Mouse (Mus musculus) MEL (cell line): ENCODE measurements at regions not wholly inside any gene's neighbourhood (a gene's known extent, or its start where the extent isn't known, plus 50 kb on each side); places are given as distances from the start of the nearest gene placed in this dataset.

Experiments
- DNase-seq: peaks from one replicate; pipeline ENCODE4 v3.0.0; 2011; ENCODE audit warnings: low read depth, low spot score
- H3K27ac ChIP-seq: 2 replicates; pipeline ENCODE4 v1.5.1; 2012; ENCODE audit warnings: low read depth, mild to moderate bottlenecking, control low read depth, low read length, moderate library complexity; ENCODE audit not compliant: control insufficient read depth
- H3K27me3 ChIP-seq, 2 experiments: fragments of 150-350 bp in 1 of 2; sonication (generic) in 1 of 2; 2 replicates each; pipeline ENCODE4 v1.6.1; 2012; ENCODE audit warnings: low read length in 2 of 2, mild to moderate bottlenecking in 2 of 2, improper control_type of control experiment in 1 of 2, moderate library complexity in 1 of 2; ENCODE audit not compliant: insufficient read depth in 2 of 2, control insufficient read depth in 1 of 2
- H3K36me3 ChIP-seq, 2 experiments: 2 replicates each; pipeline ENCODE4 v1.6.1; 2012 to 2014; ENCODE audit warnings: low read length in 2 of 2, improper control_type of control experiment in 1 of 2, inconsistent platforms in 1 of 2, mild to moderate bottlenecking in 1 of 2; ENCODE audit not compliant: insufficient read depth in 2 of 2, control insufficient read depth in 1 of 2
- H3K4me1 ChIP-seq, 2 experiments: fragments of 150-350 bp in 1 of 2; sonication (generic) in 1 of 2; 2 replicates each; pipeline ENCODE4 v1.6.1; 2012; ENCODE audit warnings: low read length in 2 of 2, improper control_type of control experiment in 1 of 2, mild to moderate bottlenecking in 1 of 2; ENCODE audit not compliant: insufficient read depth in 2 of 2, control insufficient read depth in 1 of 2
- H3K4me3 ChIP-seq, 2 experiments: fragments of 150-350 bp in 1 of 2; sonication (generic) in 1 of 2; 2 replicates each; pipeline ENCODE4 v1.5.1; 2012; ENCODE audit warnings: low read depth in 2 of 2, low read length in 2 of 2, mild to moderate bottlenecking in 2 of 2, moderate library complexity in 2 of 2, control low read depth in 1 of 2, improper control_type of control experiment in 1 of 2; ENCODE audit not compliant: control insufficient read depth in 1 of 2, insufficient read depth in 1 of 2
- H3K79me2 ChIP-seq: 2 replicates; pipeline ENCODE4 v1.6.1; 2012; ENCODE audit warnings: mild to moderate bottlenecking, low read length, moderate library complexity; ENCODE audit not compliant: control insufficient read depth, poor library complexity, insufficient read depth
- H3K9ac ChIP-seq: 2 replicates; pipeline ENCODE4 v1.6.1; 2012; ENCODE audit warnings: low read depth, mild to moderate bottlenecking, control low read depth, low read length, moderate library complexity; ENCODE audit not compliant: control insufficient read depth, poor library complexity, severe bottlenecking
- H3K9me3 ChIP-seq: fragments of 150-350 bp; sonication (generic); replicated peaks from 2 replicates; pipeline ENCODE4 v1.6.1; 2012; ENCODE audit warnings: mild to moderate bottlenecking, low read length, improper control_type of control experiment, moderate library complexity; ENCODE audit not compliant: insufficient read depth
- BHLHE40 ChIP-seq: IDR thresholded peaks from 2 replicates; pipeline ENCODE4 v1.6.1; 2012; ENCODE audit warnings: low read depth, mild to moderate bottlenecking, inconsistent platforms, low read length, improper control_type of control experiment, borderline replicate concordance
- CHD2 ChIP-seq: IDR thresholded peaks from 2 replicates; pipeline ENCODE4 v1.6.1; 2011; ENCODE audit warnings: low read length, improper control_type of control experiment
- CTCF ChIP-seq, 3 experiments: IDR thresholded peaks in 2 of 3; conservative IDR thresholded peaks in 1 of 3; 2 replicates each; pipeline ENCODE4 v1.5.1; 2011 to 2012; ENCODE audit warnings: low read length in 3 of 3, low read depth in 2 of 3, mild to moderate bottlenecking in 2 of 3, improper control_type of control experiment in 1 of 3, inconsistent platforms in 1 of 3, mixed read lengths in 1 of 3, moderate library complexity in 1 of 3; ENCODE audit not compliant: control insufficient read depth in 1 of 3, insufficient read depth in 1 of 3, poor library complexity in 1 of 3, severe bottlenecking in 1 of 3
- ELF1 ChIP-seq: IDR thresholded peaks from 2 replicates; pipeline ENCODE4 v1.6.1; 2014; ENCODE audit warnings: low read depth, mild to moderate bottlenecking, inconsistent platforms, low read length, improper control_type of control experiment, moderate library complexity
- EP300 ChIP-seq, 2 experiments: IDR thresholded peaks; 2 replicates each; pipeline ENCODE4 v1.6.1; 2011; ENCODE audit warnings: improper control_type of control experiment in 2 of 2, low read length in 2 of 2, low read depth in 1 of 2, mild to moderate bottlenecking in 1 of 2
- ETS1 ChIP-seq: IDR thresholded peaks from 2 replicates; pipeline ENCODE4 v1.6.1; 2012; ENCODE audit warnings: low read depth, mild to moderate bottlenecking, inconsistent platforms, low read length, improper control_type of control experiment, moderate library complexity
- HCFC1 ChIP-seq: IDR thresholded peaks from 2 replicates; pipeline ENCODE4 v1.6.1; 2012; ENCODE audit warnings: low read depth, mild to moderate bottlenecking, inconsistent platforms, low read length, improper control_type of control experiment, moderate library complexity
- MAX ChIP-seq: IDR thresholded peaks from 2 replicates; pipeline ENCODE4 v1.6.1; 2011; ENCODE audit warnings: low read length, improper control_type of control experiment
- MAZ ChIP-seq: IDR thresholded peaks from 2 replicates; pipeline ENCODE4 v1.6.1; 2012; ENCODE audit warnings: low read depth, mild to moderate bottlenecking, inconsistent platforms, low read length, improper control_type of control experiment
- MEF2A ChIP-seq: IDR thresholded peaks from 2 replicates; pipeline ENCODE4 v1.6.1; 2014; ENCODE audit warnings: low read depth, mild to moderate bottlenecking, inconsistent platforms, low read length, improper control_type of control experiment; ENCODE audit not compliant: poor library complexity, insufficient replicate concordance, severe bottlenecking; ENCODE audit errors: extremely low read depth
- MYC ChIP-seq: IDR thresholded peaks from 2 replicates; pipeline ENCODE4 v1.6.1; 2011; ENCODE audit warnings: low read depth, mild to moderate bottlenecking, low read length, improper control_type of control experiment, moderate library complexity
- POLR2A ChIP-seq, 2 experiments: IDR thresholded peaks; 2 replicates each; pipeline ENCODE4 v1.6.1; 2011 to 2012; ENCODE audit warnings: low read length in 2 of 2, mild to moderate bottlenecking in 2 of 2, control low read depth in 1 of 2, improper control_type of control experiment in 1 of 2, low read depth in 1 of 2, moderate library complexity in 1 of 2; ENCODE audit not compliant: control insufficient read depth in 1 of 2, insufficient read depth in 1 of 2, poor library complexity in 1 of 2
- POLR2AphosphoS5 ChIP-seq: IDR thresholded peaks from 2 replicates; pipeline ENCODE4 v1.6.1; 2012; ENCODE audit warnings: low read depth, borderline replicate concordance, mild to moderate bottlenecking, inconsistent platforms, low read length, moderate library complexity, mixed read lengths
- SMC3 ChIP-seq: IDR thresholded peaks from 2 replicates; pipeline ENCODE4 v1.6.1; 2011; ENCODE audit warnings: low read depth, low read length, improper control_type of control experiment
- TBP ChIP-seq: IDR thresholded peaks from 2 replicates; pipeline ENCODE4 v1.8.0; 2011; ENCODE audit warnings: low read depth, low read length, improper control_type of control experiment
- UBTF ChIP-seq: IDR thresholded peaks from 2 replicates; pipeline ENCODE4 v1.6.1; 2012; ENCODE audit warnings: low read depth, mild to moderate bottlenecking, inconsistent platforms, low read length, improper control_type of control experiment, moderate library complexity, borderline replicate concordance; ENCODE audit not compliant: insufficient read depth
- USF1 ChIP-seq: IDR thresholded peaks from 2 replicates; pipeline ENCODE4 v1.6.1; 2014; ENCODE audit warnings: low read depth, mild to moderate bottlenecking, inconsistent platforms, low read length, improper control_type of control experiment, moderate library complexity
- ZC3H11A ChIP-seq: IDR thresholded peaks from 2 replicates; pipeline ENCODE4 v1.6.1; 2012; ENCODE audit warnings: low read depth, mild to moderate bottlenecking, inconsistent platforms, low read length, improper control_type of control experiment
- ZKSCAN1 ChIP-seq: IDR thresholded peaks from 2 replicates; pipeline ENCODE4 v1.6.1; 2012; ENCODE audit warnings: low read depth, mild to moderate bottlenecking, inconsistent platforms, low read length, improper control_type of control experiment, moderate library complexity
- ZMIZ1 ChIP-seq: IDR thresholded peaks from 2 replicates; pipeline ENCODE4 v1.6.1; 2012; ENCODE audit warnings: low read depth, mild to moderate bottlenecking, inconsistent platforms, low read length, improper control_type of control experiment, moderate library complexity
- ZNF384 ChIP-seq: IDR thresholded peaks from 2 replicates; pipeline ENCODE4 v1.6.1; 2012; ENCODE audit warnings: low read depth, mild to moderate bottlenecking, inconsistent platforms, low read length, improper control_type of control experiment

DNA sequence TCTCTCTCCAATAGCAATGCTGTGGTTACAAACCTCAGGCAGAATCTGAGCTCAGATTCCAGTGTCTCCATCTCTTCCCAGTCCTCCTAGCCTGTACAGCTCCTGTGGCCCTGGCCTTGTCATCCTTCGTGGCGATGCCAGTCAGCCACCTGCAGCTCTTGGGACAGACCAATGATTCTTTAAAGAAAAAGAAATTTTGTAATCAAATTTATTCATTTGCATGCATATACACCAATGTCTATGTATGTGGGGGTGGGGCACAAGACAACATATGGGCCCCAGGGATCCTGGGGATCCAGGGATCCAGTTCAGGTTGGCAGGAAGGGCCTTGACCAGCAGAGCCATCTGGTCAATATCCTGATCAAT lies 57.4 kb downstream of the Irf2bpl start:
- Histone ChIP-seq H3K9me3 (no peaks in the 10 kb centered on the region), H3K79me2 (no peaks in the 10 kb centered on the region), H3K9ac (no peak overlapping the region), H3K4me3 (no peak overlapping the region), H3K27ac (no peak overlapping the region), H3K4me1 (peaks cover 14 to 26% of the 10 kb centered on the region in 2 experiments), H3K27me3 (no peaks in the 10 kb centered on the region), H3K36me3 (peaks cover 0 to 10% of the 10 kb centered on the region in 2 experiments; a peak in 2 of 4 replicates)
- TF ChIP-seq ZKSCAN1, result no peak
- TF ChIP-seq BHLHE40, result no peak
- no peak for TF ChIP-seq CTCF (IDR thresholded peaks at IDR 0.05 in 2 of 3, conservative IDR thresholded peaks at IDR 0.05 in 1 of 3; ENCODE audit: control insufficient read depth in 1 of 3, insufficient read depth in 1 of 3, low read depth in 2 of 3, low read length in 3 of 3, poor library complexity in 1 of 3, severe bottlenecking in 1 of 3)
- no peak for TF ChIP-seq CHD2
- TF ChIP-seq ETS1, result no peak
- no peak for TF ChIP-seq POLR2AphosphoS5
- TF ChIP-seq MAZ, result no peak
- DNase-seq, result no peak

DNA sequence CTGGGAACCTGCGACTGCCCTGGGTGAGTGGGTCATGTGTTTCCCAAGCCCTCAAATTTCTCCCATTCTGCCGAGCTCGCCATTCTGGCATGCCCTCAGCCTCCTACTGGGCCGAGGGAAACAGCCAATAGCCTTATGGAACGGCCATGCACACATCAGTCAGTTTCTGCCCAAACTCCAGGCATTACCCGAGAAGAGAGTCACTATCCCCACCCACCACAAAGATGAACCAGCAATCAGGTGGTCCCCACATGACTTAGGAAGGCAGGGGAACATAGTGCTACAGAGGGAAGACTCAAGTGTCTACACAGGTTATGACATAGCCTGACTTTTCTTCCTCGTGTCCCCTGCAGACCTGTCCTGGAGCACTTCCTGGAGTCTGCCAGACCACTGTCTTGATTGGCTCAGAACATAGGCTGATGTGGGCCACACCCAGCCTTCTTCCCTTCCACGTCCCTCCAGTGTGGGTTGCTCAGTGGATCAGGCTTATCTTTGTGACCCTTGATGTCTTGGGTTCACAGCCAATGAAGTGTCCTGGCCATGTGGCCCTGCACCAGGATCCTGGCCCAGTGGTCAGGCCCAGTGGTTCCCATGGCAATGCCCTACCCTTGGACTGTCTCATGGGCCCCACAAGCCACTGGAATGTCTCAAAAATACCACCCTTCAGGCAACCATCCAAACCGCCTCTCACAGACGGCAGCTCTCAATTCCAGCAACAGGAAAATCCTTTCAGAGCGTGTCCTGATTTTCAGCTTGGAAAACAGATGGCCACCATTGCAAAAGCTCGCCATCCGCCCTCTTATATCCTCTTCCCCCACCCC lies 58.0 kb downstream of the Irf2bpl start:
- Histone ChIP-seq H3K4me3 (no peak overlapping the region), H3K79me2 (no peaks in the 10 kb centered on the region), H3K4me1 (peaks cover 14 to 26% of the 10 kb centered on the region in 2 experiments), H3K27ac (no peak overlapping the region), H3K27me3 (no peaks in the 10 kb centered on the region), H3K36me3 (peaks cover 0 to 10% of the 10 kb centered on the region in 2 experiments; a peak in 2 of 4 replicates), H3K9ac (no peak overlapping the region), H3K9me3 (no peaks in the 10 kb centered on the region)
- peak; percentile 40; the same call in 1 of the 2 replicates for TF ChIP-seq ELF1
- TF ChIP-seq SMC3, result no peak
- peak; percentile 43 for DNase-seq

DNA sequence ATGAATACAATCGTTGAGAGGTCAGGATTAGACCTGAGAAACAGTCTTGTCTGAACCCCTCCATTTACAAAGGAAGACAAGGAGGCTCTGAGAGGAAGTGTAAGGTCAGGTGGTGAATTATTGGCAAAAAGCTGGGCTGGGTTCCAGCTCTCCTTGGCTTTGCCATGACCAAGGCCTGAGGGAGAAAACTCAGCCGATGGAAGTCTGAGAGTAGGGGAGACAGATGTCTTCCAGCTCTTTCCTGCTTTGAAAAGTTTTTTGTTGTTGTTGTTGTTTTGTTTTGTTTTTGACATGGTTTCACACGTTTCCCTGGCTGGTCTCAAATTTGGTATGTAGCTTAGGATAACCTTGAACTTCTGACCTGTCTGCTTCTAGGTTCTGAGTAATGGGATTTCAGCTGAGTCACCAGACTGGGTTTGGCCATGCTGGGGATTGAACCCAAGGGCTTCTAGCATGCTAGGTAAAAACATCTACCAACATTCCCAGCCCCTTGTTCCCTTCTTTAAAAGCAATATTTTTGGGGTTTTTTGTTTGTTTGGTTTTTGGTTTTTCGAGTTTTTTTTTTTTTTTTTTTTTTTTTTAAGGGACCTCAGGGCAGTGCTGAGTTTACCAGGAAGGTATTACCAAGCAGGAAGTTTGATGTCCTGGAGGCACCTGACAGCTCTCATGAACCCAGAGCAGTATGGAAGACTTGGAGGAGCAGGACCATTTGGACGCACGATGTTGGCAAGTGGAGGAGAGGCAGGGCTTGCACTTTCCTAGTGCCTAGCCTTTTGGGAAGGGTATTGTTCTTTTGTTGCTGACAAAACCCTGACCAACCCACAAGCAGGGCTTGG lies 58.8 kb downstream of the Irf2bpl start:
- Histone ChIP-seq H3K79me2 (no peaks in the 10 kb centered on the region), H3K27ac (peak overlapping the region; percentile 83), H3K4me3 (peak overlapping the region; percentile 37 to 79), H3K36me3 (peaks cover 0 to 10% of the 10 kb centered on the region in 2 experiments; a peak in 2 of 4 replicates), H3K9ac (peak overlapping the region; percentile 48), H3K27me3 (no peaks in the 10 kb centered on the region), H3K9me3 (no peaks in the 10 kb centered on the region), H3K4me1 (peaks cover 14 to 26% of the 10 kb centered on the region in 2 experiments)
- no peak for DNase-seq
- TF ChIP-seq ETS1 (peak; percentile 47), MEF2A (no peak), MAX (0 out of 2 replicates have a peak, but pooled peaks have one; percentile 25), MYC (no peak), HCFC1 (0 out of 2 replicates have a peak, but pooled peaks have one; percentile 13), CTCF (IDR thresholded peaks at IDR 0.05 in 2 of 3, conservative IDR thresholded peaks at IDR 0.05 in 1 of 3; ENCODE audit: control insufficient read depth in 1 of 3, insufficient read depth in 1 of 3, low read depth in 2 of 3, low read length in 3 of 3, poor library complexity in 1 of 3, severe bottlenecking in 1 of 3) (no peak), POLR2AphosphoS5 (no peak), POLR2A (IDR thresholded peaks at IDR 0.05; ENCODE audit: control insufficient read depth in 1 of 2, insufficient read depth in 1 of 2, low read depth in 1 of 2, low read length in 2 of 2, poor library complexity in 1 of 2) (no peak; a peak in 1 of 4 replicates), ZNF384 (peak; percentile 65), ZMIZ1 (no peak), TBP (no peak), ZC3H11A (no peak), EP300 (IDR thresholded peaks at IDR 0.05; ENCODE audit: low read depth in 1 of 2, low read length in 2 of 2) (no peak), UBTF (no peak), USF1 (peak; percentile 69)
